Mouse (Mus musculus) C2C12 (cell line): ENCODE results near the gene Polr2i.

Source experiments
- CTCF ChIP-seq: IDR thresholded peaks from one replicate; pipeline ENCODE4 v1.5.1; 2011; ENCODE audit not compliant: control insufficient read depth, insufficient read depth, insufficient read length
- MAX ChIP-seq: IDR thresholded peaks from one replicate; pipeline ENCODE4 v1.6.1; 2011; ENCODE audit warnings: mild to moderate bottlenecking, control low read depth
- USF1 ChIP-seq: IDR thresholded peaks from one replicate; pipeline ENCODE4 v1.6.1; 2011; ENCODE audit warnings: low read depth, mild to moderate bottlenecking, control low read depth, moderate library complexity

- no peak for TF ChIP-seq CTCF
- peak; percentile 82 for TF ChIP-seq MAX
- peak; percentile 100 for TF ChIP-seq USF1
These were observed 49.0 kb downstream of the Polr2i start for GRCm38 (mm10) chr7:30280670-30281138.
